Mouse (Mus musculus) liver, adult (tissue): ENCODE results near the gene D630045J12Rik.

Experiments used
- GATA4 ChIP-seq: IDR thresholded peaks from 2 replicates; pipeline ENCODE4 v1.6.1; 2014; ENCODE audit warnings: mild to moderate bottlenecking, low read length; ENCODE audit not compliant: insufficient replicate concordance

D630045J12Rik gene

DNA sequence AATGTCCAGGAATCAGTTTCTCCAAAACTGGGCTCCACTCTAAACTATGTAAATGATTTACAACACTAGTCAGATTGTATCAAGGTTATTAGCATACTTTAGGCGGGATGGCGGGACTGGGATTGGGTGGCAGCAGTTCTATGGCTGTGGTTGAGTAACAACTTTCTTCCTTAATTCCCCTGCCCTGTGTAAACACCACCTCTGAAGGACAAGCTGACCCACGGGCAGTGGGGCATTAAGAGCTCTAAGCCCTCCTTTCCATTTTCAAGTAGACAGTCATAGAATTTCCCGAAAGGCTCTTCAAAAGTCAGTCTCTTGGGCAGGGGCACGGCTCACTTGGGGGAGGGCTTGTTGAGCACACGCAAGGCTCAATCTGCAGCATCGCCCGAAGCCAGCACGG lies 142.9 kb downstream of the D630045J12Rik start:
- TF ChIP-seq GATA4, result no peak

GRCm38 (mm10) chr6:38109871-38110270 lies 143.9 kb downstream of the D630045J12Rik start:
- TF ChIP-seq GATA4, result no peak

DNA sequence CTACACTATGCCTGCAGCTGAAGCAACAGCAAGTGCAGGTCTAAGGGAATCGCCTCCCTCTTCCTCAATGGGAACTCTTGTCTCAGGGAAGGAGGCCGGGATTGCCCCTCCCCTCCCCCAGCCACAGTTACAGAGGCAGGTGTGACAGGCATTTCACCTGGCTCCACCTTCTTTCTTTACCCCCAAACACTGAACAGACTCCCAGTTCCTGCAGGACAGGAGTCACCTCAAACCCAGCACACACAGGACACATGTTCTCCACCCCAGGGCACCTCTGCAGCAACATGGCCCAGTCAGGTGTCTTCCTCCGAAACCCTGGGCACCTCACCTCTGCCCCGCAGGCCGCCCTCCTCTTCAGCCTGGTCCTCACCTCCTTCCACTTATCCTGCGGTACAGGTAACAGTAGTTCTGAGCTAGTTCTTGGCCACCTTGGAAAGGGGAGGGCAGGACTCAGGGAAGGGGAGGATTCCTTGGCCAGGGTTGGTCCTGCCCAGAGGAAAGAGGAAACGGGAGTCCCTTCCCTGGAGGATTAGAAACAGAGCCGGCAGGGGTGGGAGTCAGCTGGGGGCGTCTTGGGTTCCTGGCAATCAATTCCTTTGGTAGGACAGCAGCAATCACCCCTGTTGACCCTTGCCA lies 144.5 kb downstream of the D630045J12Rik start, which contains the start of gene Tmem213:
Tmem213 (plus strand) TSS at position 96 of the 636 bp plus-strand sequence.
- no peak for TF ChIP-seq GATA4

- no peak for TF ChIP-seq GATA4
Measured at GRCm38 (mm10) chr6:38108449-38108848, 145.4 kb downstream of the D630045J12Rik start.

DNA sequence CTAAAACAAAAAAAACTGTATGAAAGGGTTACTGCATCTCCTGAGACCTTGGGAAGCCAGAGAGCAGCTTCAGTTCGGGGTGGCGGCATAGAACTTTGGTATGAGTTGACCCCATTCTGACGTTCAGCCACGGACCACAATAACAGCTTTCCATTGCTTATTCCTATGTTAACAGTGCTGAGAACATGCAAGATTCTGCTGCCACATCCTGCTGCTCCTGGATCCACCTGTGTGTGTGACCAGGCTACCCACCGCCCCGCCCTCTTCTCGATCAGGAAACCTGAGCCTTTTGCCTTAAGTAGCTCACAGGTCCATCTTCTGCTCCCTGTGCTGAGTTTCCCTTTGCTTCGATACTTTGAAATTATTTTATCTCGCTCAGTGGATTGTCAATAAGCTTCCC lies 147.9 kb downstream of the D630045J12Rik start:
- TF ChIP-seq GATA4, result no peak

DNA sequence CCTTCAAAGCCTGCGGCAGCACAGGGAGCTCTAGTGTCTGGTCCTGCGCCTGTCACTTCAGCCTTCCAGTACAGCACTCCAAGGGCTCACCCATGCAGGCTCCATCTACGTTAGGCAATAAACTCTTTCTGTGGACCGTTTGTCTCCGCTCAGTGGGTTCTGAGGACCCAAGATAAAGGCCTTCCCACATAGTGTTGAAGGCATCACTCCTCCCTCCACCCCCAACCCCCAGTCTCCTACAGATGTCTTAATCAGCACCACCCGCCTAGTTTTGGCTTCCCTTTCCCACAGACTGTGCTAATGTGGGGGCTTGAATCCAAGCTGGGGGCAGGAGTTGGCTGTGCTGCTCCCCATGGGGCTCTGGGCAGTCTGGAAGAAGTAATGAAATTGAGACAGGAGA lies 150.0 kb downstream of the D630045J12Rik start:
- no peak for TF ChIP-seq GATA4

GRCm38 (mm10) chr6:38102216-38102795 lies 151.5 kb downstream of the D630045J12Rik start:
- no peak for TF ChIP-seq GATA4

DNA sequence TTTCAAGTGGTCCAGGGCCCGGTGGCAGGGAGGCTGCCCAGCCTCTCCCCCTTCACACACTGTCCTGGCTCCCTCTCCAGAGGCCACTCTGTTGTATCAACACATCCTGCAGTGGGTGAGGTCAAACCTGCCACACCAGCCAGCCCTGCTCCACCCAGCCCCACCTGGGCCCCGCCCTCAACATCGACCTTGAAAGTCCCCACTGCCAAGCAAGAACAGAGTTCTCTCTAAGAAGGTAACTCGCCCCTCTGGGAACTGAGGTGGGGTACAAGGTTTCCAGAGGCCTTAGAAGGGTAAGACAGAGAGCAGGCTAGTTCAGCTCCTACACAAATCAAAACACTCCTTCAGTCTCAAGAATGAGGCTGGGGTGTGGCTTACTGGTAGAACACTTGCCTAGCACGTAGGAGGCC lies 156.8 kb downstream of the D630045J12Rik start:
- TF ChIP-seq GATA4, result no peak

DNA sequence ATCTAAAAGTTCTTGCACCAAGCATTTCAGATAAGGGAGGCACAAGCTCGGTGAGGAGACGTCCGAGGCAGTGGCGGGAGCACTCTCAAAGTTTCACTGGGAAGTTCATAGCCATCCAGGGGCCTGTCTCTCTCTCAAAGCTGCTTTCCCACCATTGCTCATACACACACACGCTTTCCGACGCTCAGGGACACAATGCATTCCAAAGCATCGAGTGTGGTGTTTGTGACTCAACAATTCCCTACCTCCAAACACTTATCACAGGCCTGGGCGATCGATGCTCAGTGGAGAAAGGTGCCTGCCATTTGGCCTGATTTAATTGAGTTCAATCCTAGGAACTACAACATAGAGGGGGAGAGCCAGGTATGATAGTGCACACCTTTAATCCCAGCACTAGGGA lies 159.1 kb downstream of the D630045J12Rik start:
- TF ChIP-seq GATA4, result no peak

GRCm38 (mm10) chr6:38092539-38092938 lies 161.3 kb downstream of the D630045J12Rik start:
- no peak for TF ChIP-seq GATA4

GRCm38 (mm10) chr6:38087242-38088026 lies 166.4 kb downstream of the D630045J12Rik start:
- no peak for TF ChIP-seq GATA4

- no peak for TF ChIP-seq GATA4
Measured at GRCm38 (mm10) chr6:38083204-38083603, 170.6 kb downstream of the D630045J12Rik start.

GRCm38 (mm10) chr6:38081727-38082341 lies 172.0 kb downstream of the D630045J12Rik start:
- no peak for TF ChIP-seq GATA4

DNA sequence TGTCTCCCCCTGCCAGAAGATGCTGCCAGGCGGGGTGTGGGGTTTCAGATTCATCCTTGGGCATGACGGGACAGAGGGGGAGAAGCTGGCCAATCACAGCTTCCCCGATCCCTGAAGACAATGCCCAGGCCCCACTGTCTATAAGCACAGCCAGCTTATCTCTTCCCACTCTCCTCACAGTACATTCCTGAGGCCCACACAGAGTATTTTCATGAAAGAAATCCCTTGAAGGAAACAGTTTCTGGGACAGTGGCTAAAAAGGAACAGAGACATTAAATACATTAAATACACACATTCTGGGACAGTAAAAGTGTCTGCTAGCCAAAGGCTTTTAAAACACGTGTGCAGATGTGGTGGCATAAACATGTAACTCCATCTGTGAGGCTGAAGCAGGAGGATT lies 173.4 kb downstream of the D630045J12Rik start:
- TF ChIP-seq GATA4, result no peak

DNA sequence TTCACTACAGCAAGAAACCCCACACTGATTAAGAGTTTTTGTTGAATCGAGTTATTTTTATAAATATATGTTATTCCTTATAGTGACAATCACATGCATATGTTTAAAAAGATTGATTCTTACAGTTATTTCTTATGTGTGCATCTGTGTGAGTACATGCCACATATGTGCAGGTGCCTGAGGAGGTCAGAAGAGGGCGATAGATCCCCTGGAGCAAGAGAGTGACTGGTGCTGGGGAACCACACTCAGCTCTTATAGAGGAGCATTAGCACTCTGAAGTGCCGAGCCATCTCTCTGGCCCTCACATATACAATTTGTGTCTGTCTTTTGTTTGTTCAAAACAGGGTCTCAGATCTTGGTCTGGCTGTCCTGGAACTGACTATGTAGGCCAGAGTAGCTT lies 180.2 kb downstream of the D630045J12Rik start:
- TF ChIP-seq GATA4, result no peak
